Mouse (Mus musculus) liver, embryonic 14.5 days (tissue): ENCODE data around the gene Col18a1.

Source experiments
- CTCF ChIP-seq: IDR thresholded peaks from 2 replicates; pipeline ENCODE4 v1.5.1; 2016; ENCODE audit warnings: antibody characterized with exemption, low read depth, control low read depth
- EP300 ChIP-seq: IDR thresholded peaks from 2 replicates; pipeline ENCODE4 v1.6.1; 2016; ENCODE audit warnings: antibody characterized with exemption, low read depth

DNA sequence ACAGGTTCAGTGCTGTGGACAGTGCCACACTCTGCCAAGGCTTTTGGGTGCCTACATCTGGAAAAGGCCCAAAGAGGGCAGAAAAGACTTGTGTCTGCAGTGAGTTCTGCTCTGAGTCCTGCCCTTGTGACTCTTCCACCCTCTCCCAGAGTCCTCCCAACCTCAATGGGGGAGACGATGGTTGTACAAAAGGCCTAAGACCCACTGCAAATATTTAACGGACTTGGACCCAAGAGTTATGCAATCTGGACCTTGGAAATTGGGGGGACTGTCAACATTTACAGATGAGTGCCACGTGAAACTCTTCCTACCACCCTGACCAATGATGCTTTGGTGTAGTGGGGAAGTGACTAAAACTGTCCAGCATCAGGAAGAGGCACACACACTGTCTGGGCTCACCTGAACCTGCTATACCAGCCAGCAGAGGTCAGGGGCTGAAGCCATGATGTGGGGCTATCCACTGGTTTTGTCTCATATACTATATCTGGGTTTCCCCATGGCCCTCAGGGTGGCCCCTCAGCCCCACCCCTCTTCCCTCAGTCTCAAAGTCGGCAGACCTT lies 74.7 kb downstream of the Col18a1 start:
- TF ChIP-seq CTCF (no peak; the same call in 1 of the 2 replicates), EP300 (no peak)
